Mouse (Mus musculus): Measurements from ENCODE around the gene Tmed2. TPM values are rescaled to one million over a fixed set of nuclear protein-coding genes. Genes with fewer than 3 reads are reported as not detected.

Gene Tmed2
- polyA plus RNA-seq (2012; rRNA removed), result 140 and 154 TPM in 2 replicates

DNA sequence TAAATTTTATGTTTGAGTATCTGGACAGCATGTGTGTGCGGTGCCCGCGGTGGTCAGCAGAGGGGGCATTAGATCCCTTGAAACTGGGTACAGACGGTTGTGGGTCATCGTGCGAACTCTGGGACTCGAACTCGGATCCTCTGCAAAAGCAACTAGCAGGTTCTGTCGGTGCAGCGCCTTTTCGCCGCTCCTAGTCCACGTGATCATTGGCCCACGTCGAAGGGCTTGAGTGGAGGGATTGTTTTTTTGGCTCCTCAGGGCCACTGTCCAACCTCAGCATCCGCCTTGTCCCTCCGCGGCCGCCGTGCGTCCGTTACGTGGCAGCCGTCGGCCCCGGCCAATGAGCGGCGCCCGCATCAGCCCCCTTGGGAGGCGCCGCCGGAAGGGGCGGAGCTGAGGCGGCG lies at the start of gene Tmed2:
Gene Tmed2 (plus strand): TSS at position 313 of the 404 bp plus-strand sequence.

DNA sequence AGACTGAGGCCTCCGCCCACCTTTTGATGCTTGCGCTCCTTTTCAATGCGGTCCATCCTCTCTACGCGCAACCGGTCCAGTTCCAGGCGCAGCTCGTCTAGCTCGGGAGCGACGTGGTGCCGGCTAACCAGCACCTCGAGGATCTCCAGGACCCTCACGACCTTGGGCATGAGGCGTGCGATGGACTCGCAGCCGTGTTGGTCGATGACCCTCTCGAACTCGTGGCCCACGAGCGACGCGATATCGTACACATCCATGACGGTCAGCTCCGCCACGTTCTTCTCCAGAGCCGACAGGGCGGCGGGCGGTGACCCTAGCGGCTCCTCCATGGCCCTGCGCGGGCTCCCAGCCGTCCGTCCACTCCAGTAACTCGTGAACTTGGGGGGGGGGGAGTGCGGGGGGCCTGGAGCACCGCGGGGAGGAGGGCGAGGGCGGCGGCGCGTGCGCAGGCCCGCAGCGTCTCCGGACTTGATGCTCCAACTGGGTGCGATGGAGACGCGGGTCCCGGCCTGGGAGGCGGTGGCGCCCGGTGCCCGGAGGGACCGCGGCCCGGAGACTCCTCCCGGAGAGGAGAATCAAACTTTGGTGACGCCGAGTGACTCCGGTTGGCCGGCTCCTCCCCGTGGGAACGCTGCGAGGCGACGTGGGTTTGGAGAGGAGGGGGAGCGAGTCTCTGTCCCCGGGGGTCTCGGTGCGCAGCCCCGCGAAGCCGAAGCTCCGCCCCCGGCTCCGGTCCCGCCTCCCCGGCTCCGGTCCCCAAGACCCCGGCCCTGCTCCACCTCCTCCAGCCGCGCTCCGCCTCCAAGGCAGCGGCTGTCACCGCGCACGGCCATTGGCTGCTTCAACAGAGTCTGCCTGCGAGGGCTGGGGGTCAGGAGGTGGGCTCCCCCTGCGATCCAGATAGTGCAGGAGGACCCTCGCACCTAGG lies 9.6 kb upstream of the Tmed2 start, which contains the start of gene Rilpl1:
Gene Rilpl1 (minus strand): TSS at position 737 of the 928 bp plus-strand sequence.

DNA sequence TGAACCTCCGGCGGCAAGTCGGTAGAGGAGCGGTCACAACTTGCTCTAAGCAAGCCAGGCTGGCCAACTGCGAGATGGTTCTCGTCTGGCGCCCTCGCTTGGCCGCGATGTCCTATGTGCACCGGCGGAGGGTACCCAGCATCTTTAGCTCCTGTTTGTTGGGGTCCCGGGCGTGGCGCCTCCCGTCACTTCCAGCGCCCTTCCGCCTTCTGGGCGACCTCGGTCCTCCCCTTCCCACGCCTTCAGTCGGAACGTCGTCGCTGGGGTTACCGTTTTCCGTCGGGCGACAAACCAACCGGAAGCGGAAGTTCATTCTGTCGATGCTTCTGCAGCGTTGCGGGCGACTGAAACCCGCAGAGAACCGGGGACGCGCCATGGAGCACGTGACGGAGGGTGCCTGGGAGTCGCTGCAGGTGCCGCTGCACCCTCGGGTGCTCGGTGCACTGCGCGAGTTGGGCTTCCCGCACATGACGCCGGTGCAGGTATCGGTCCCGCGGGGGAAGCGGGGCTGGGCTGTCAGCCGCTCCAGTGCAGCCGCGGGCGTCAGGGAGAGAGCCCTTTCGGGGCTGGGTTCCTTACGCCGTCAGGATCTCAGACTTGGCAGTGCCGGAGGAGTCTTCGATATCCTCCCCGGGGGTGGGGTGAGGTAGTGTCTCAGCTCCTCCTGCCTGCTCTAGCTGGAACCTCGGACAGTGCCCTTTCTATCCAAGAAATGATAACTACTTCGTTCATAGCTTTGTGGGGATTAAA lies 12.2 kb downstream of the Tmed2 start, which contains the start of gene Ddx55:
Gene Ddx55 (plus strand): TSS at position 307 of the 750 bp plus-strand sequence.

DNA sequence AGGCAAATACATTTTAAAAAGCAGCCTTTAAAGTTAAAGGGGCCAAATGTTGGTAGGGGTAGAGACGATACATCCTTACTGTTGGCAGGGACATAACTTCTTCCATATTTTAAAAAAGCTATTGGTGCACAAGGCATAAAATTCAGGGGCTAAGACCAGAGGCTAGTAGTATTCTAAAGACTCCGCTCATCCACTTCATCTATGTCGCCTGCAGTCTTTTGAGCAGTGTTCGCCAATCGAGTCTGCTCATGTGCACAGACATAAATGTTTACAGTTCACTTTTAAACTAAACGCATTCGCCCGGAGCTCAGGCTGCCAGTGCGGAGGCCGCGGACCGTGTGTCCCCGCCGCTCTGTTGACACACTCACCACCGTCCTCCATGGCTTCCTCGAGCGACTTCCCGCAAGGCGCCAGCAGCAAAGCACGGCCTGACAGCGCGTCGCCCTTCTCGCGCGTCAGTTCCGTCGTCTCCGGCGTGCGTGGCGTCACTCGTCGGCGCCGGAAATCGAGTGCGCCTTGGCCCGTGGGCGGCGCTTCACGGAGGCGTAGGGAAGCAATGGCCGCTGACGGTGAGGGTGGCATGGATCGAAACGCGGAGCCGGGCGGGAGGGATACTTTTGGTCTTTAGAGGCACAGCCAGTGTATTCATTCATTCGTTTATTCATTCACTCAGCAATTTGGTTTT lies 38.3 kb downstream of the Tmed2 start, which contains the start of the genes Eif2b1 and Gtf2h3:
Gene Eif2b1 (minus strand): TSS at position 499 of the 685 bp plus-strand sequence.
Gene Gtf2h3 (plus strand): TSS at position 508 of the 685 bp plus-strand sequence.

Other genes with a start within 250 kb of the Tmed2 start
- gene Mphosph9, start 212.7 kb upstream of the Tmed2 start, polyA plus RNA-seq (2012; rRNA removed), result 18.2 and 21.7 TPM in 2 replicates
- gene 2810006K23Rik, start 212.6 kb upstream of the Tmed2 start, polyA plus RNA-seq (2012; rRNA removed), result 10.9 and 13.0 TPM in 2 replicates
- 401 and 500 TPM in 2 replicates for gene Cdk2ap1, start 177.6 kb upstream of the Tmed2 start, polyA plus RNA-seq (2012; rRNA removed)
- 50.2 and 52.6 TPM in 2 replicates for gene Sbno1, start 114.7 kb upstream of the Tmed2 start, polyA plus RNA-seq (2012; rRNA removed)
- gene Kmt5a, start 100.8 kb upstream of the Tmed2 start, polyA plus RNA-seq (2012; rRNA removed), result 74.9 and 82.5 TPM in 2 replicates
- 24.1 and 26.1 TPM in 2 replicates for gene Rilpl2, start 62.3 kb upstream of the Tmed2 start, polyA plus RNA-seq (2012; rRNA removed)
- gene Snrnp35, start 57.6 kb upstream of the Tmed2 start, polyA plus RNA-seq (2012; rRNA removed), result 19.9 TPM in 2 replicates
- gene Rilpl1, start 9.3 kb upstream of the Tmed2 start, polyA plus RNA-seq (2012; rRNA removed), result 12.8 and 14.0 TPM in 2 replicates
- 31.1 and 31.2 TPM in 2 replicates for gene Ddx55, start 12.2 kb downstream of the Tmed2 start, polyA plus RNA-seq (2012; rRNA removed)
- 41.4 and 42.7 TPM in 2 replicates for gene Eif2b1, start 38.4 kb downstream of the Tmed2 start, polyA plus RNA-seq (2012; rRNA removed)
- 70.0 and 76.0 TPM in 2 replicates for gene Gtf2h3, start 38.4 kb downstream of the Tmed2 start, polyA plus RNA-seq (2012; rRNA removed)
- 31.1 and 32.0 TPM in 2 replicates for gene Atp6v0a2, start 87.9 kb downstream of the Tmed2 start, polyA plus RNA-seq (2012; rRNA removed)
- 0.40 and 0.44 TPM in 2 replicates for gene Dnah10, start 184.4 kb downstream of the Tmed2 start, polyA plus RNA-seq (2012; rRNA removed)

Measured in central nervous system, embryonic 14 days (tissue).